Mouse (Mus musculus): ENCODE data around the gene Tfpi. TPM values are rescaled to one million over a fixed set of nuclear protein-coding genes. Genes with fewer than 3 reads are reported as not detected.

Tfpi gene
- total RNA-seq (2015; ENCODE audit: low replicate concordance): 2.3 and 2.7 TPM in 2 replicates
- 6.1 and 6.9 TPM in 2 replicates for total RNA-seq (2017; ENCODE audit: low replicate concordance)

DNA sequence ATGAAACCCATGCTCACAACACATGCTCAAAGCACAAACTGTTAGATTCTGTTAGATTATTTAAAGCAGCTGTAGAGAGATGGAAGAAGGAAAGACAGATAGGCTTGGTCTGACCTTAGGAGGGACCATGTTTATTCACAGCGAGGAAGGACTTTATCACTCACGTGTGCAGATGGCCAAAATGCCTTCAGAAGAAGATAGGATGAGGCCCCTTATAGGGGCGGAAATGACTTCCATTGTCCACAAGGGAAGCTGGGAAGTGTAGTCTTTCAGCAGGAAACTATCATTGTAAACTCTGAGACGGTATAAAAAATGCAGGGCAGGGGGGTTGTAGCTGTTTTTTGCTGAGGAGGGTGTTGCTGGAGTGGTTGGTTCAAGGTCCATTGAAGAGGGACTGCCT lies at the start of gene Tfpi:
Gene Tfpi (minus strand): TSS at position 199 of the 400 bp plus-strand sequence.
- no peak for ATAC-seq (replicated peaks; ENCODE audit: low FRiP score, poor library complexity, severe bottlenecking)

DNA sequence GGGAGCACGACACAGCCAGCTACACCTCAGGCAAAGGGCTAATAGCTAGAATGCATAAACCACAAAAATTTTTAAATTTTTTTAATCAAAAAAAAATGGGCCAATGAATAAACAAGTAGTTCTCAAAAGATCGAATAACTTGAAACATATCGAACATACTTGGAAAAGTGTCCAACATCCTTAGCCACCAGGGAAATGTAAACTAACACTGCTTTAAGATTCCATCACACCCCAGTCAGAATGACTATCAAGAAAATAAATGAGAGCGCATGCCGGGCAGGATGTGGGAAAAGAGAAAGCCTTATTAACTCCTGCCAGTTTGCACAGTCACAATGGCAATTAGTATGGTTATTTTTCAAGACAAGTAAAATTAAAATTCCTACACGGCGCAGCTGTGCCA lies 49.6 kb upstream of the Tfpi start:
- no peak for ATAC-seq (replicated peaks; ENCODE audit: low FRiP score, poor library complexity, severe bottlenecking)

DNA sequence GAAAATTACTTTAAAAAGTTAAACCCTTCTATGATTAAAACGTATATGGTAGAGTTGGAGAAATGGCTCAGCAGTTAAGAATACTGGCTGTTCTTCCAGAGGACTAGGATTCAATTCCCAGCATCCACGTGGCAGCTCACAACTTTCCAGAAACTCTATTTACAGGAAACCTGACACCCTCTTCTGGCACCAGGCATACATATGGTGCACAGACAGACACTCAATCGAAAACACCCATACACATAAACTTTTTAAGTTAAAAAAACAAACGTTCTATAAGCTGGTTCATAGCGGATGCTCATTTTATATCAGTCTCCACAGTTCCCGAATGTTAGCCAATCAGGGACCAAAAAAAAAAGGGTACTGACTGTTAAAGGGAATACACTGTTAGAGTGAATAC lies 49.2 kb upstream of the Tfpi start:
- ATAC-seq (replicated peaks; ENCODE audit: low FRiP score, poor library complexity, severe bottlenecking): no peak

DNA sequence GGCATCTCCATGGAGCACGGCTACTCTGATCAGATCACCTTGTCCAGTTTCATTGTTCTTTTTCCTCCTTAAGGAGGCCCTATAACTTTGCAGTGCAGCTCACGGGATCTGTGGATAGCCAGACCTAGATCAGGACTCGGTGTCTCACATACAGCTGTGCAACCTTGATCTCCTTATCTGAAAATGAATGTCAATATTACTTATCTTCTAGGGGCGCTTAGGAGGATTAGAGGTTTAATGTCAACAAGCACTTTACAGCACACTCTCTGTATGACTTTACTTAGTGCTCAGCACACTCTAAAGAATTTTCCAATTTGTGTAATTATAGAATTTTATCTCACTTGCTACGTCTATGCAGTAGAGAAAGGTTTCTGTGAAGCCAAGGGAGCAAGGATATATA lies 48.5 kb upstream of the Tfpi start:
- no peak for ATAC-seq (replicated peaks; ENCODE audit: low FRiP score, poor library complexity, severe bottlenecking)

DNA sequence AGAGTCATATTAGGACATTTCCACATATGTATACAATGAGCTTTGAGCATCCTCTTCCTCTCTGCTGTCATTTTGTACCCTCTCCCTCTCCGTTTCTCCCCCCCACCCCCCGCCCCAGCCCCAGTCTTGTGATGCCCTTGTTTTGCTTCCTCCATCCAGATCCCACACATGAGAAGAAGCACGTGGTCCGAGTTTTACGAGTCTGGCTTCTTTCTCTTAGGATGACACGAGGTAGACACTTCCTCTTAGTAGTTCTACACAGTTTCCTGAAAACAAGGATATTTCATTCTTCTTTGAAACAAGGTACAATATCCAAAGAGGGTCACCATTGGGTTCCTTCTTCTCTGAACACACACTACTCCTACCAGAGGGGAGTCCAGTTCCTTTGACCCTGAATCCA lies 47.4 kb upstream of the Tfpi start:
- ATAC-seq (replicated peaks; ENCODE audit: low FRiP score, poor library complexity, severe bottlenecking): no peak

DNA sequence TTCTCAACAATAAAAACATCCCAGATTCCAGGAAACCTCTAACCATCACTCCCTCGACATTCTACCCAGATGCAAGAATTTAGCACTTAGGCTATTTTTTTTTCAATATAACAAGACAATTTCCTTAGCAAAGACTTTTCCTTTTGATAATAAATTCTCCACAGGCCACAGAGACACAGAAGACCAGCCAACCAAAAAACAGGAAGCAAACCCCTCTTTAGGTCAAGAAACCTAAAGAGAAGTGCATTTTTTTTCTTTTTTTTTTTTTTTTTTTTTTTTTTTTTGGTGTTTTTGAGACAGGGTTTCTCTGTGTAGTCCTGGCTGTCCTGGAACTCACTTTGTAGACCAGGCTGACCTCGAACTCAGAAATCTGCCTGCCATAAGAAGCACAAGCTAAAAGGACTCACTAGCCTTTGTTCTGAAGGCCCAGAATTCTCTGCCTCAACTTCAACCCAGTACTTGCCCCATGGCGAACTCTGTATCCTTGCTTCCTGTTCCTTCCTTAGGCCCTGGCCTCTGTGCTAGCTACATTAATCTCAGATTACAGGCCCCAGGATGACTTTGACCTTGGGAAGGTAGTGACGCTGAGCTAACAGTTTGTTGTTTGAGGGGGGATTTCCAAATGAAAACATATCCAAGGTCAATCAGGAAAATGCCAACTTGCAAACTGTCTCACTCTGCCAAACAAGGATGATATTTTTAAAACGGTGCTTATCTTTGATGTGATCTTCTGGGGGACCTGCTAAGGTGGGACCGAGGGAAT lies 46.7 kb upstream of the Tfpi start:
- no peak for ATAC-seq (replicated peaks; ENCODE audit: low FRiP score, poor library complexity, severe bottlenecking)

DNA sequence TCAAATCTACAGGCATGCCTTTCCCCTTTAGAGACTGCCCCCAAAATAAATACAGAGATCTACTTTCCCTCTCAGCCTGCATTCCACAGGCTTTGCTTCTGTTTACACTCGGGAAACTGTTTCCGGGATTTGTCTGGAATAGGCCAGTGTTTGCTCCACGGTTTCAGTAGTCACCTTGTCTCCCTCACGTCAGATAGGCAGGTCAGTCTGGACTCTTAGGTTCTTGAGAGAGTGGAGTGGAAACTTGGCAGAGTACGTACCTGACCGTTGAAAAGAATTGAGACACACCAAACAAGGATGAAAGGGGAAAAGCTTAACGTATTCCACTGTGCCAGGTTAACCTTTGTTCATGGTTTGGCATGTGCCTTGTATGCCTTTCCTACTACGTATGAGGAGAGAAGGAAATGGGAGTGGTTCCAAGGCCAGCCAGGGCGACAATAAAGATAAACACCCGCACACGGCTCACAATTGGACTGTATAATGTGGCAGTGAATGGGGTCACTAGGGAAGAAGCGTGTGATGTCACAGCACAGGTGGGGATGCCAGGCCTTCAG lies 43.0 kb upstream of the Tfpi start:
- ATAC-seq (replicated peaks; ENCODE audit: low FRiP score, poor library complexity, severe bottlenecking): no peak

DNA sequence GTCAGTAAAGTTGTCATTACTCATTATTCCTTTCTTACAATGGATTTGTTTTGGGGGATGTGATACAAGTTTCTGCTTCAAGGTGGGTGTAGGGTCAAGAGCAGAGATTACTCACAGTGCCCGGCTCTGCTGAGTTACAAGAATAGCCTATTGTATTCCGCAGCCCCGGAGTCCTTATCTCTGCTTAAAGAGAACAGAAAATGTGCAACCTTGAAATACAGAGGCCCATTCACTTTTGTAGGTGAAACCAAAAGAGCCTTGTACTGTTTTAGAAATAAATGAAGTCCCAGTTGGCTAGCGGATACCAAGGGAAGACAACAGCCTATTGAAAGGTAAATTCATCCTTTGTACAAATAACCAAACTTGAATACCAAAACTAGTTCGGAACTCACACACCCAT lies 42.2 kb upstream of the Tfpi start:
- no peak for ATAC-seq (replicated peaks; ENCODE audit: low FRiP score, poor library complexity, severe bottlenecking)

DNA sequence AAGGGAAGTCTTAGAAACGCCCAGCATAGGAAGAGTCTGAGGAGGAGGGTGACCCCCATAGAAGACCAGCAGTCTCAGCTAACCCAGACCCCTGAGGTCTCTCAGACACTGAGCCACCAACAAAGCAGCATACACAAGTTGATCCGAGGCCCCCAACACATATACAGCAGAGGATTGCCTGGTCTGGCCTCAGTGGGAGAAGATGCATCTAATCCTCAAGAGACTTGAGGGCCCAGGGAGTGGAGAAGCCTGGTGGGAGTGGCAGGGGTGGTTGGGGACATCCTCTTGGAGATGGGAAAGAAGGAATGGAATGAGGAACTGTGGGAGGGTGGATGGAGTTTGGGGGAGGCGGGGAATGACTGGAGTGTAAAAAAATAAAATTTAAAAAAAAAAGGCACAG lies 36.7 kb upstream of the Tfpi start:
- ATAC-seq (replicated peaks; ENCODE audit: low FRiP score, poor library complexity, severe bottlenecking): no peak

DNA sequence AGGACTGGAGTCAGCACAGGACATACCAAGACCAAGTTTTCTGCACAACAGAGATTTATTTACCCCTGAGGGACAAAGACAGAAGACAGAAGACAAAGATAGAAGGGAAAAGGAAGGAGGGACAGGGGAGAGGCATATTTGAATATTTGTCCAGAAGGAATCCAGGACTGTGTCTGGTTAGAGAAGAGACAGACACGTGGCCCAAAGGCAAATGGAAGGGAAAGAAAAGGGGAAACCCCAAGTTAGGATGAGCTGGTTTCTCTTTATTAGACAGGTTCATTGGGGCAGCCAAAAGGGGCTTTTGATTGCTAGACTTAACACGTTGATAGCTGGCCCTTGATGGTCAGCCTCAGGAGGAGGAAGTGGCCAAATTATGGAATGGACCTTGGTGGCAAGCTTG lies 34.9 kb upstream of the Tfpi start:
- no peak for ATAC-seq (replicated peaks; ENCODE audit: low FRiP score, poor library complexity, severe bottlenecking)

DNA sequence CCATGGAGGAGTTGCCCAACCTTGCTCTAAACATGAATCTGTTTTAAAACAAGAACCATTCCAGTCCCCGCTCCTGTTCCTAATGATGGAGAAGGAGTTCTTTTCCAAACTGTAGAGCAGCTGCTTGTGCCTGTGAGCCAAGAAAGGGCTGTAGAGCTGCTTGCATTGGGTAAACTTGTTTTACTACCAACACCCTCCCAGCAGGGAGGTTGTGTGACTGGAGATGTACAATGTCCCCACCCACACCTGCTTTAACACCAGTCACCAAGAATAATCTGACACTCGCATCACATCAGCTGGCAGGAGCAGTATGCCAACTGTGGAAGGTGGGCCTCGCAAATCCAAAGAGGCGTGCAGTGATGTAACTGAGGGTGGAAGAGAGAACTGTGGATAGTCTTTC lies 34.5 kb upstream of the Tfpi start:
- ATAC-seq (replicated peaks; ENCODE audit: low FRiP score, poor library complexity, severe bottlenecking): no peak; the same call in 1 of the 2 replicates

DNA sequence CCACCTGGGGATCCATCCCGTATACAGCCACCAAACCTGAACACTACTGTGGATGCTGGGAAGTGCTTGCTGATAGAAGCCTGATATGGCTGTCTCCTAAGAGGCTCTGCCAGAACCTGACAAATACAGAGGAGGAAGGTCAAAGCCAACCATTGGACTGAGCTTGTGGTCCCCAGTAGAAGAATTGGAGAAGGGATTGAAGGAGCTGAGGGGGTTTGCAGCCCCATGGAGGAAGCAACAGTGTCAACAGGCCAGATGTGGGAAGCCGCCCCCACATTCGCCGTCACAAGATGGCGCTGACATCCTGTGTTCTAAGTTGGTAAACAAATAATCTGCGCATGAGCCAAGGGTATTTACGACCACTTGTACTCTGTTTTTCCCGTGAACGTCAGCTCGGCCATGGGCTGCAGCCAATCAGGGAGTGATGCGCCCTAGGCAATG lies 28.4 kb upstream of the Tfpi start:
- ATAC-seq (replicated peaks; ENCODE audit: low FRiP score, poor library complexity, severe bottlenecking): peak; percentile 72

DNA sequence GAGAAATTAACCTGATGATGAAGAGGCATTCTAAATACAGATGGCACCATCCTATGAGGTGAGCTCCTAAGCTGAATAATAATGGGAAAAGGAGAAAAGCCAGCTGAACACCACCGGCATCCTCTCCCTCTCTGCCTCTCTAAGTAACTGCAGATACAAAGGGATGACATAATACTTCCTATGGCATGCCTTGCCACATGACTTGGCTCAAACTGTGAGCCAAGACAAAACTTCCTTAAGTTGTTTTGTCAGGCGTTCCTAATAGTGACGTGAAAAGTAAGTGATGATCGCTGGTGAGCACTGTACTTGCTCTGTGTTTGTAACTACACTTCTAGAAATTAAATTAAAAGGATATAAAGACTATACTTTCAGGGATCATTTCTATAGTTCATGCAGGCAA lies 27.7 kb upstream of the Tfpi start:
- peak; percentile 85 for ATAC-seq (replicated peaks; ENCODE audit: low FRiP score, poor library complexity, severe bottlenecking)

DNA sequence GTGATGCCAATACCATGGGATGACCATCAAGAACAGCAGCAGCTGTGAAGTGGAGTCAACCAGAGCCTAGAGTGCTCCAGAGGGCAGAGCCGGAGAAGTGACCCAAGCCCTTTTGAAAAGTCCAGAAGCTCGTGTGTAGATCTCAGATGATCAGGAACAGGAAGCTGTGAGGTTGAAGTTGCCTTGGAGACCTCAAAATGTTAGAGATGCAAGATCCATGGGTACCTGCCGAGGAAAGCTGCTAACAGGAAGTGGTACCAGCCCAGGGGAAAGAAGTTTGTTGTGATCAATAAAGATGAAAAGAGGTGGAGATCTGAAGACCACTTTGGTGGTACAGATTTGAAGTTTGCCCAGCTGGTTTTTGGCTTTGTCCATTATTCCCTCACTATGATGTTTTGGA lies 22.3 kb upstream of the Tfpi start:
- ATAC-seq (replicated peaks; ENCODE audit: low FRiP score, poor library complexity, severe bottlenecking): no peak

DNA sequence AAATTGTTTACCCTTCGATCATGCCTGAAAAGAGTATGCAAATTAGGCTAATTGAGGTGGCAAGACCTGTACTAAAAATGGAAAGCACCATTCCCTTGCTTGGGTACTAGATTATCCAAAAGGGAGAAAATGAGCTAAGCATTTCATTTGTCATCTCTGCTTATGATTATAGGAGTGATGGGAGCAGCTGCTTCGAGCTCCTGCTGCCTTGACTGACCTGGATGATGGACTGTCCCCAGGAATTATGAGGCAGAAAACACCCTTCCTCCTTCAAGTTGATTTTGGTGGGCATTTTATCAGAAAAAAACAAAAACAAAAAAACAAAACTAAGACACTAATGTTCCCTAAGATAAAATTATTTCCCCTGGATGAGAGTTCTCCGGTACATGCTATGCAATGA lies 18.5 kb upstream of the Tfpi start:
- ATAC-seq (replicated peaks; ENCODE audit: low FRiP score, poor library complexity, severe bottlenecking): no peak

DNA sequence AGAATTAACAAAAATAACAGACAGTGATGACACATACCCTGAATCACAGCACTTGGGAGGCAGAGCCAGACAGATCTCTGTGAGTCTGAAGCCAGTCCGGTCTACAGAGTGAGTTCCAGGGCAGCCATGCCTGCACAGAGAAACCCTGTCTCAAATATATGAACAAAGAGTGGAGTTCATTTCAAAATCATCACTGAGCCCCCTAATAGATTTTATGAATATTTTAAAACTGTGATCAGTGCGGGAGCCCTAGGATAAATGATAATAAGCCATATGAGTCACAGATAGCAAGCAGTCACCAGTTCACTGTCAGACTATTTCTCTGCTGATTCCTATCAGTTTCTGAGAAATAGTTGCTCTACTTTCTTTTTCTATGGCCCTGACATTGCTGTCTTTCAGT lies 17.1 kb upstream of the Tfpi start:
- no peak for ATAC-seq (replicated peaks; ENCODE audit: low FRiP score, poor library complexity, severe bottlenecking)

DNA sequence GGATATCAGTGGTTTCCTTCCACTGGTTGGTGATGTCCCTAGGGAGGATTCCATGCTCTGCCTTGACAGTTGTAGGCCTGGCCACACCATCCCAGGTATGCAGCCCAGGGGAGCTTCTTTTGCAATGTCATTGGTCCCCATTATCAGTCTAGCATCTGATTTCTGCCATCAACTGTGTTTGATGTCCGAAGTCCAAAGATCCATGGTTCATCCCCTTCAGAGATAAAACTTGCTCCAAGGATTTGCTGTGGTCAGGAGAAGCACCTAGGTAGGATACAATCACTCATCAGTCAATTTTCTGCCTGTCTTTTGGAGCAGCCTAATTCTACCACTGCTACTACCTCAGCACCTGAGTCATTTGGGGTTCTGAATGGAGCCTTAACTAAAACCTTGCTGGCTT lies 15.1 kb upstream of the Tfpi start:
- ATAC-seq (replicated peaks; ENCODE audit: low FRiP score, poor library complexity, severe bottlenecking): no peak

DNA sequence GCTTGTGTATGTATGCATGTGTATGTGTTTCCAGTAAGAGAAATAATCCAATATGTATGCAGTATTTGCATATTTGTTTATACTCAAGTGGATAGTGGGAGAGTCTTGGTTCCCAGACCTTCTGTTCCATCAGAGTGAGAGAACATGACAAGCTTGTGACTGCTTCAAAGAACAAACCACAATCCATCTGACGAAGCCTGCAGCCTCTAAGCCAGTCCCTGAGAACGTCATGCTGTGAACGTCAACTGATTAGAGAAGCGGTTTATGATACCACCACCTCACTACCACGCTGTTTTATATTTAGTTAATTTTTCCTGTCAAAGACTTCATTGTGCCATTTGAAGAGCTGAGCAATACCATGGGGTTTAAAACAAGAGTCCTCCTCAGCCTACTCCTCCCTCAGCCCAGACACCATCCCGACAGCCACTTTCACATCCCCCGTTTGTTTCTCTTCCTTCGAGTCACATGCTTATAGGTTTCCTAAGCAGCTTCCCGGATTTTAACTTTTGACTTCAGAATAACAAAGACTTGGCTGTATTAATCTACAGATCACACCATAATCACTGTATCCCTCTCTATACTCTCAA lies 11.2 kb upstream of the Tfpi start:
- ATAC-seq (replicated peaks; ENCODE audit: low FRiP score, poor library complexity, severe bottlenecking): no peak

DNA sequence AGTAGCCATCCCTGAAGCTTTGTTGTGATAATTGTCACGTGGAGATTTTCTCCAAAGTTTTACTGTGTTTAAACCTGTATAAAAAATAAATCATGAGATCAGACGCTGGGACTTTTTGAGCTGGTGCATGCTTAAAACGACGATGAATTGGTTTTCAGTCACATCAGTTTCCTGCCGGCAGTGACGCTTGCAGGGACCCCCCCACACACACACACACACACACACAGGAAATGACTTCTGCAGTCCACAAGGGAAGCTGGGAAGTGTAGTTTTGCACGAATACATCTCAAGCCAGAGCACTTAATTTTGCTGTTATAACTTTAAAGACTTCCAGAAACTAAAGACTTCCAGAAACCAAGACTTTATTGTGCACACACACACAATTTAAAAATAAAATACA lies 5.3 kb upstream of the Tfpi start:
- no peak for ATAC-seq (replicated peaks; ENCODE audit: low FRiP score, poor library complexity, severe bottlenecking)

DNA sequence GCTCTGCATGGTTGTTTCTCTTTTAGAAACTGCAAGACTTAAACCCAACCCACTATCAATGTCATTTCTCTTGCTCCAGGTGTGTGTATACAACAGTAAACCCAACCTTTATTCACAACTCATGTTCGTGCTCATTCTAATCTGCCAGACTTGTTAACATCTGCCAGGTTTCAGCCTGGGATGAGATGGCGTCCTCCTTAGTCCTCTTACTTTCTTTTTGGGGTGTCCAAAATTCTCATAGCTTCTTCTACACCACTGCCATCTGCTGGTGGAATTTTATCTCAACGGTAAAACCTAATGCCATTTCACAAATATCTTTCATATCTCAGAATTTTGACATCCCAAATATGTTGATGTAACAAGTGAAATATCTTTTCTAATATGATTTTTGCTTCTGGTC lies 2.5 kb upstream of the Tfpi start:
- peak; percentile 80 for ATAC-seq (replicated peaks; ENCODE audit: low FRiP score, poor library complexity, severe bottlenecking)

DNA sequence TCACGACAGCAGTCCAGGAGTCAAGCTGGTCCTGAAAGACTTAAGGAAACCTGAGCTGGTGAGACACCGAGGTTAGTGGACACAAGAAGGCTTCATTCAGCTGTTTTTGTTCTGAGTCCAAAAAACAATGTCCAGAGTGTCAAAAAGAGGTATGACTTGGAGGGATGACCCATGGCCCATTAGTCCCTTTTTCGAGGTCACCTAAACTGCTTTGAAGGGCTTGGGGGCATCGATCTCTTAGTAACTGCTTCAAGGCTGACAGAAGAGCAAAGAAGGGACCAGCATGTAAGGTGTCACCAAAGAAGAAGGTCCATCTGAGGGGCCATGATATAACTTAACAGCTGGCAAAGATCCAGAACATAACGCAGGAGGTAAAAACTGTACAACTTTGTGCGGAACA lies 1.2 kb upstream of the Tfpi start:
- ATAC-seq (replicated peaks; ENCODE audit: low FRiP score, poor library complexity, severe bottlenecking): no peak

All from erythroblast, adult 5-6 weeks (primary cell).